Mouse (Mus musculus) limb, embryonic 12.5 days (tissue): Measurements from ENCODE around the gene Sfxn4. TPM values are rescaled to one million over a fixed set of nuclear protein-coding genes. Genes with fewer than 3 reads are reported as not detected.

Experiments used
- ATAC-seq: fragments of 200-750 bp; cut with Nextera tagmentation; 2 replicates; pipeline ENCODE4 v1.8.0; 2017; ENCODE audit warnings: low read depth, moderate TSS enrichment; ENCODE audit not compliant: insufficient number of reproducible peaks, insufficient read depth, low FRiP score, low TSS enrichment
- H3K27ac ChIP-seq: fragments of 300-500 bp; sonication (generic); 2 replicates; pipeline ENCODE4 v1.5.1; 2016; ENCODE audit warnings: mild to moderate bottlenecking, moderate library complexity
- H3K27me3 ChIP-seq: fragments of 300-500 bp; sonication (generic); 2 replicates; pipeline ENCODE4 v1.6.1; 2016; ENCODE audit warnings: mild to moderate bottlenecking, moderate library complexity
- H3K36me3 ChIP-seq: fragments of 300-500 bp; sonication (generic); 2 replicates; pipeline ENCODE4 v1.6.1; 2016; ENCODE audit warnings: mild to moderate bottlenecking, moderate library complexity
- H3K4me1 ChIP-seq: fragments of 300-500 bp; sonication (generic); replicated peaks from 2 replicates; pipeline ENCODE4 v1.6.1; 2016
- H3K4me2 ChIP-seq: fragments of 300-500 bp; sonication (generic); 2 replicates; pipeline ENCODE4 v1.6.1; 2016; ENCODE audit warnings: mild to moderate bottlenecking, moderate library complexity
- H3K4me3 ChIP-seq: fragments of 300-500 bp; sonication (generic); replicated peaks from 2 replicates; pipeline ENCODE4 v1.5.1; 2016; ENCODE audit warnings: mild to moderate bottlenecking
- H3K9ac ChIP-seq: fragments of 300-500 bp; sonication (generic); replicated peaks from 2 replicates; pipeline ENCODE4 v1.6.1; 2016; ENCODE audit warnings: mild to moderate bottlenecking, moderate library complexity
- H3K9me3 ChIP-seq: fragments of 300-500 bp; sonication (generic); 2 replicates; pipeline ENCODE4 v1.6.1; 2016; ENCODE audit warnings: mild to moderate bottlenecking, moderate library complexity
- WGBS: fragments of 180-500 bp; shearing (Covaris S2); methylation state at CpG from one replicate; pipeline ENCODE4 v1.1.7; 2016; 5-methylcytosine and 5-hydroxymethylcytosine counted together
- polyA plus RNA-seq: library from polyadenylated mRNA; unstranded; fragments of >200 nt; fragmentation: Nextera tagmentation; extraction: Ambion mirVana; gene quantifications from 2 replicates; pipeline ENCODE4 v1.2.1, GENCODE M21; 2016

The Sfxn4 gene
- polyA plus RNA-seq, 1 experiment from 2014 or later: 14.1 TPM

- 20% methylated on average over 9 of the region's 9 CpGs for WGBS
- ATAC-seq: no peak; the same call in 1 of the 2 replicates
- no peaks in the 10 kb centered on the region for H3K36me3 ChIP-seq
- peak overlapping the region; percentile 99 for H3K4me3 ChIP-seq
- H3K9ac ChIP-seq: peak overlapping the region; percentile 99
- no peaks in the 10 kb centered on the region for H3K27me3 ChIP-seq
- peak overlapping the region; percentile 71 for H3K4me2 ChIP-seq
- H3K9me3 ChIP-seq: no peaks in the 10 kb centered on the region
- peaks cover 16% of the 10 kb centered on the region for H3K4me1 ChIP-seq
- peak overlapping the region; percentile 98 for H3K27ac ChIP-seq
Observed at GRCm38 (mm10) chr19:60791164-60791563, 70.1 kb downstream of the Sfxn4 start.

GRCm38 (mm10) chr19:60790551-60791161, 70.6 kb downstream of the Sfxn4 start, which contains the start of gene Eif3a:
Eif3a (minus strand) TSS chr19:60790658.
- Histone ChIP-seq H3K36me3 (no peaks in the 10 kb centered on the region), H3K27me3 (no peaks in the 10 kb centered on the region), H3K27ac (peak within 1 kb of the TSS; percentile 98), H3K9ac (peak within 1 kb of the TSS; percentile 99), H3K4me1 (peaks cover 21% of the 10 kb centered on the region), H3K9me3 (no peaks in the 10 kb centered on the region), H3K4me2 (peak within 1 kb of the TSS; percentile 71), H3K4me3 (peak within 1 kb of the TSS; percentile 99)
- peak; percentile 95 for ATAC-seq
- WGBS: under 1% methylated on average over 57 of the region's 57 CpGs

- peak overlapping the region; percentile 98 for H3K27ac ChIP-seq
- H3K4me3 ChIP-seq: peak overlapping the region; percentile 99
- H3K9me3 ChIP-seq: no peaks in the 10 kb centered on the region
- peak; percentile 74 for ATAC-seq
- no peaks in the 10 kb centered on the region for H3K27me3 ChIP-seq
- no peaks in the 10 kb centered on the region for H3K36me3 ChIP-seq
- under 1% methylated on average over 60 of the region's 60 CpGs for WGBS
- peaks cover 21% of the 10 kb centered on the region for H3K4me1 ChIP-seq
- peak overlapping the region; percentile 71 for H3K4me2 ChIP-seq
- H3K9ac ChIP-seq: peak overlapping the region; percentile 99
Observed at GRCm38 (mm10) chr19:60789919-60790506, 71.3 kb downstream of the Sfxn4 start.

DNA sequence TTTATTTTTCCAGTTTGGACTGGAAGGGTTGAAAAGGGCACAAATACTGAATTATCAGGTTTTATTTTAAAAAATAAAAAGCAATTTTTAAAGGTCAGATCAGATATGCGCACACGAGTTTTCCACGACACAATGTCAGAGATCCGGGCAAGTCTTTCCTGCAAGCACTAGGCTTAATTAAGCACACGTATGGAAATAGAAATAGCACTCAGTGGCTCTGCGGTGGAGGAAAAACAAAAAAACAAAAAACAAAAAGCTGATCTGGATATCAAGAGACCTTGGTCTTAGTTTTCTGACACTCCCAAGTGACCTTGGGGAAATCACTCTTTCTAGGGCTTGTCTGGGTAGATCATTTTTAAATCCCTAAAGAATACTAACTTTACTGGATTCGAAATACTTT, 71.8 kb downstream of the Sfxn4 start:
- no peaks in the 10 kb centered on the region for H3K27me3 ChIP-seq
- H3K4me2 ChIP-seq: peak overlapping the region; percentile 71
- H3K27ac ChIP-seq: peak overlapping the region; percentile 98
- peaks cover under 1% of the 10 kb centered on the region; the same call in 1 of the 2 replicates for H3K36me3 ChIP-seq
- peaks cover 21% of the 10 kb centered on the region for H3K4me1 ChIP-seq
- H3K4me3 ChIP-seq: peak overlapping the region; percentile 99
- 1% methylated on average over 7 of the region's 7 CpGs for WGBS
- peak overlapping the region; percentile 99 for H3K9ac ChIP-seq
- no peaks in the 10 kb centered on the region for H3K9me3 ChIP-seq
- no peak for ATAC-seq

- peaks cover 7% of the 10 kb centered on the region; the same call in 1 of the 2 replicates for H3K36me3 ChIP-seq
- peak overlapping the region; percentile 71 for H3K4me2 ChIP-seq
- no peak overlapping the region for H3K27ac ChIP-seq
- ATAC-seq: no peak
- H3K9me3 ChIP-seq: no peaks in the 10 kb centered on the region
- peaks cover 21% of the 10 kb centered on the region for H3K4me1 ChIP-seq
- H3K4me3 ChIP-seq: peak overlapping the region; percentile 99
- H3K9ac ChIP-seq: 0 out of 2 replicates have a peak overlapping the region, but pooled peaks have one; percentile 4
- H3K27me3 ChIP-seq: no peaks in the 10 kb centered on the region
- 56% methylated on average over 6 of the region's 6 CpGs for WGBS
Observed at GRCm38 (mm10) chr19:60788214-60788960, 72.9 kb downstream of the Sfxn4 start.

- H3K27ac ChIP-seq: no peak overlapping the region
- WGBS: 38% methylated on average over 2 of the region's 2 CpGs
- H3K4me2 ChIP-seq: peak overlapping the region; percentile 71
- peaks cover 7% of the 10 kb centered on the region; the same call in 1 of the 2 replicates for H3K36me3 ChIP-seq
- ATAC-seq: no peak
- no peak overlapping the region; the same call in 1 of the 2 replicates for H3K4me3 ChIP-seq
- H3K9ac ChIP-seq: no peak overlapping the region
- no peaks in the 10 kb centered on the region for H3K9me3 ChIP-seq
- H3K4me1 ChIP-seq: peaks cover 21% of the 10 kb centered on the region
- H3K27me3 ChIP-seq: no peaks in the 10 kb centered on the region
Observed at GRCm38 (mm10) chr19:60787465-60788150, 73.7 kb downstream of the Sfxn4 start.

Other genes with a start within 250 kb of the Sfxn4 start
- 1.9 and 2.4 TPM in 2 replicates for gene Nanos1, start 105.5 kb downstream of the Sfxn4 start, polyA plus RNA-seq
- 143 and 157 TPM in 2 replicates for gene Eif3a, start 70.8 kb downstream of the Sfxn4 start, polyA plus RNA-seq
- gene Fam45a, start 49.9 kb downstream of the Sfxn4 start, polyA plus RNA-seq: 31.4 and 34.2 TPM in 2 replicates
- gene Prdx3, start 13.1 kb upstream of the Sfxn4 start, polyA plus RNA-seq: 79.2 and 85.2 TPM in 2 replicates
- gene Grk5, start 28.3 kb upstream of the Sfxn4 start, polyA plus RNA-seq: 0.99 and 1.4 TPM in 2 replicates